Mouse (Mus musculus) hindbrain, embryonic 13.5 days (tissue): Measurements from ENCODE around the gene Gstz1. TPM values are rescaled to one million over a fixed set of nuclear protein-coding genes. Genes with fewer than 3 reads are reported as not detected.

ENCODE experiments used
- polyA plus RNA-seq: library from polyadenylated mRNA; unstranded; fragments of >200 nt; fragmentation: Nextera tagmentation; extraction: Ambion mirVana; gene quantifications from 2 replicates; pipeline ENCODE4 v1.2.1, GENCODE M21; 2015

The Gstz1 gene
- polyA plus RNA-seq, 1 experiment from 2014 or later, result 29.6 TPM

Other genes with a start within 250 kb of the Gstz1 start
- 44.1 and 45.4 TPM in 2 replicates for gene Cipc, start 200.1 kb upstream of the Gstz1 start, polyA plus RNA-seq
- 12.1 and 13.4 TPM in 2 replicates for gene Zdhhc22, start 156.7 kb upstream of the Gstz1 start, polyA plus RNA-seq
- 6.8 and 7.3 TPM in 2 replicates for gene Tmem63c, start 125.8 kb upstream of the Gstz1 start, polyA plus RNA-seq
- 0.94 and 1.2 TPM in 2 replicates for gene Ngb, start 44.6 kb upstream of the Gstz1 start, polyA plus RNA-seq
- gene Pomt2, start 803 bp downstream of the Gstz1 start, polyA plus RNA-seq, result 11.5 and 12.9 TPM in 2 replicates
- gene Samd15, start 52.6 kb downstream of the Gstz1 start, polyA plus RNA-seq, result 1.7 and 2.4 TPM in 2 replicates
- 4.1 and 4.2 TPM in 2 replicates for gene Tmed8, start 53.3 kb downstream of the Gstz1 start, polyA plus RNA-seq
- gene Noxred1, start 91.6 kb downstream of the Gstz1 start, polyA plus RNA-seq, result 1.6 and 2.1 TPM in 2 replicates
- 57.7 and 62.4 TPM in 2 replicates for gene Vipas39, start 119.1 kb downstream of the Gstz1 start, polyA plus RNA-seq
- 193 and 214 TPM in 2 replicates for gene Ahsa1, start 119.3 kb downstream of the Gstz1 start, polyA plus RNA-seq
- gene Ism2, start 152.5 kb downstream of the Gstz1 start, polyA plus RNA-seq, result 1.1 and 1.2 TPM in 2 replicates
- gene Sptlc2, start 241.2 kb downstream of the Gstz1 start, polyA plus RNA-seq, result 64.8 and 70.5 TPM in 2 replicates